Mouse (Mus musculus) liver, embryonic 14.5 days (tissue): Measurements from ENCODE around the gene Acr. TPM values are rescaled to one million over a fixed set of nuclear protein-coding genes. Genes with fewer than 3 reads are reported as not detected.

ENCODE experiments used
- ATAC-seq: fragments of 200-750 bp; cut with Nextera tagmentation; 2 replicates; pipeline ENCODE4 v1.8.0; 2017; ENCODE audit warnings: moderate number of reproducible peaks, mild to moderate bottlenecking, moderate library complexity; ENCODE audit not compliant: insufficient read depth
- DNase-seq, 3 experiments: peaks; one replicate each; pipeline ENCODE4 v3.0.0-alpha.2; 2012 to 2013; ENCODE audit warnings: low read depth in 3 of 3, low spot score in 3 of 3
- H3K27ac ChIP-seq: fragments of 300-500 bp; sonication (generic); 2 replicates; pipeline ENCODE4 v1.5.1; 2014; ENCODE audit warnings: moderate library complexity, mild to moderate bottlenecking, control low read depth, inconsistent platforms
- H3K27me3 ChIP-seq: fragments of 300-500 bp; sonication (generic); 2 replicates; pipeline ENCODE4 v1.6.1; 2014; ENCODE audit warnings: mild to moderate bottlenecking, low read length, moderate library complexity; ENCODE audit not compliant: control insufficient read depth, insufficient read depth
- H3K36me3 ChIP-seq: fragments of 300-500 bp; sonication (generic); replicated peaks from 2 replicates; pipeline ENCODE4 v1.6.1; 2014; ENCODE audit warnings: low read depth; ENCODE audit not compliant: control insufficient read depth, insufficient read depth
- H3K4me1 ChIP-seq, 2 experiments: fragments of 200-500 bp in 1 of 2; fragments of 300-500 bp in 1 of 2; sonication (generic) in 1 of 2; replicated peaks; 2 replicates each; pipeline ENCODE4 v1.6.1; 2012 to 2014; ENCODE audit warnings: antibody characterized with exemption in 1 of 2, inconsistent platforms in 1 of 2, low read length in 1 of 2; ENCODE audit not compliant: control insufficient read depth in 2 of 2, insufficient read depth in 2 of 2
- H3K4me2 ChIP-seq: fragments of 300-500 bp; sonication (generic); 2 replicates; pipeline ENCODE4 v1.6.1; 2014; ENCODE audit warnings: low read depth, mild to moderate bottlenecking, control low read depth, moderate library complexity
- H3K4me3 ChIP-seq, 2 experiments: fragments of 200-500 bp in 1 of 2; fragments of 300-500 bp in 1 of 2; sonication (generic) in 1 of 2; 2 replicates each; pipeline ENCODE4 v1.5.1; 2012 to 2014; ENCODE audit warnings: low read depth in 2 of 2, low read length in 2 of 2, mild to moderate bottlenecking in 2 of 2, control low read depth in 1 of 2, inconsistent platforms in 1 of 2, moderate library complexity in 1 of 2; ENCODE audit not compliant: insufficient read depth in 1 of 2
- H3K9ac ChIP-seq: fragments of 300-500 bp; sonication (generic); replicated peaks from 2 replicates; pipeline ENCODE4 v1.6.1; 2014; ENCODE audit warnings: mild to moderate bottlenecking, control low read depth, moderate library complexity
- H3K9me3 ChIP-seq: fragments of 300-500 bp; sonication (generic); 2 replicates; pipeline ENCODE4 v1.6.1; 2016; ENCODE audit warnings: low read length, mixed read lengths; ENCODE audit not compliant: control insufficient read depth
- CTCF ChIP-seq: IDR thresholded peaks from 2 replicates; pipeline ENCODE4 v1.5.1; 2016; ENCODE audit warnings: antibody characterized with exemption, low read depth, control low read depth
- EP300 ChIP-seq: IDR thresholded peaks from 2 replicates; pipeline ENCODE4 v1.6.1; 2016; ENCODE audit warnings: antibody characterized with exemption, low read depth
- WGBS: fragments of 180-500 bp; shearing (Covaris S2); extraction: QIAGEN DNeasy Blood & Tissue Kit; methylation state at CpG from one replicate; pipeline ENCODE4 v1.1.7; 2014; ENCODE audit not compliant: insufficient replicate concordance; 5-methylcytosine and 5-hydroxymethylcytosine counted together
- polyA plus RNA-seq, 2 experiments: library from polyadenylated mRNA; depleted of rRNA in 1 of 2; stranded (reverse) in 1 of 2; unstranded in 1 of 2; fragments of >200 nt; fragmentation: Nextera tagmentation in 1 of 2; extraction: Ambion mirVana in 1 of 2; gene quantifications; 2 replicates each; pipeline versions ENCODE4 v1.2.1 to v1.2.3; 2012 to 2014

Acr gene
- polyA plus RNA-seq, 2 experiments: 0.04 TPM; not detected in 1

GRCm38 (mm10) chr15:89532924-89533842 is 34.9 kb upstream of the Acr start:
- H3K9ac ChIP-seq: no peak overlapping the region
- H3K4me1 ChIP-seq: no peaks in the 10 kb centered on the region
- no peaks in the 10 kb centered on the region for H3K36me3 ChIP-seq
- H3K4me3 ChIP-seq: no peak overlapping the region
- no peaks in the 10 kb centered on the region for H3K27me3 ChIP-seq
- H3K4me2 ChIP-seq: no peak overlapping the region
- ATAC-seq: no peak
- TF ChIP-seq EP300 (no peak), CTCF (no peak)
- WGBS: 78% methylated on average over 23 of the region's 23 CpGs
- H3K27ac ChIP-seq: no peak overlapping the region
- DNase-seq: no peak
- H3K9me3 ChIP-seq: no peaks in the 10 kb centered on the region

DNA sequence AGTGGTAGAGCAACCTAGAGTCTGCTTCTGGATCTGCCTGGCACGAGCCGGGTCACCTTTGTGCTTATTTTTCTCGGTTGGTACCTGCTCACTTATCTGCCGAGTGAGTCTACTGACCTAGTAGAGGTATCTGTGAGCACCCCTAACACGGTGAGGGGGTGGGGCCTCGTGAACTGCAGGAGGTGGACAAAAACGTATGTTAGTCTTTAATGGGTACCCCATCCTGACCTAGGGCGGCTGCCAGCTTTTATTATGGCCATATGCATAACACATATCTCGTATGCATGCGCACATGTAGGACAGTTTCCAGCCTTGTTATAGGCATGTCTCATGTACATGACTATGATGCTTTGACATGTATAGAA is 34.3 kb upstream of the Acr start:
- Histone ChIP-seq H3K36me3 (no peaks in the 10 kb centered on the region), H3K4me3 (no peak overlapping the region), H3K4me2 (no peak overlapping the region), H3K9ac (no peak overlapping the region), H3K27ac (no peak overlapping the region), H3K27me3 (no peaks in the 10 kb centered on the region), H3K4me1 (no peaks in the 10 kb centered on the region), H3K9me3 (no peaks in the 10 kb centered on the region)
- no peak for ATAC-seq
- no peak for DNase-seq
- 79% methylated on average over 10 of the region's 10 CpGs for WGBS
- TF ChIP-seq EP300: no peak
- no peak for TF ChIP-seq CTCF

DNA sequence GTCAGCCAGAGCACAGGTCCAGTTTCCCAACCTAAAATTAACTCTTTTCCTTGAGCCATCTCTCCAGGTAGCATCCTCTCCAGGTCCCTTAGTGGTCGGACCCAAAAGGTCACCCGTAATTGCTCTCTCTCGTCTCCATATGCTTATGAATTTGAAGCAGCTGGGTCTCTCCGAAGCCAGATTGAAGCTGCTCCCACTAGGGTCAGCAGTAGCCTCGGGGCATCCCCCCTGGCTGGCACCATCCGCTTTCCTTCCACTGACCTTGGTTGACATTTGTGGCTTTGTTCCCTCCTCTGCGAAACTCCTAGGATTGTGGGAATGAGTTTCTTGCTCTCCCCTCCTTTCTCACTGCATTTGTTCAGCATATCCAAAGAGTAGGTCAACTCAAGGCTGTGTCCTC is 24.0 kb upstream of the Acr start:
- no peak for TF ChIP-seq CTCF
- TF ChIP-seq EP300: no peak
- 75% methylated on average over 7 of the region's 7 CpGs for WGBS
- no peaks in the 10 kb centered on the region for H3K9me3 ChIP-seq

DNA sequence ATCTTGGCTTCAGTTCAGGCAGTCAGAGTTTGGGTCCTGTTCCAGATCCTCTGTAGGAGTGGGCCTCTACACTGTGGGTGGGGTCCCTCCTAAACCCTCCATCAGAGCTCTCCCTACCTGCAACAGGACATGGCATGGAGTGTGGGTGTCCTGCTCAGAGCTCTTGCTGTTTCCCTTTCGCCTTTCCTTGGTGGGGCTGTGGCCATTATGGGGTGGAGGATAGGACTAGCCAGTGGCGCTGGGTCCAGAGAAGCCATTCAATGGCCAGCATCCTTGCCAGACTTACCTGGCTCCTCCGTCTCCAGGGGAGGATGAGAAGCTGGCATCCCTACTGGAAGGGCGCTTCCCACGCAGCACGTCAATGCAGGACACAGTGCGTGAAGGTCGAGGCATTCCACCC is 20.8 kb upstream of the Acr start:
- TF ChIP-seq EP300 (no peak), CTCF (no peak)
- H3K4me2 ChIP-seq: no peak overlapping the region
- DNase-seq: no peak
- no peak overlapping the region for H3K4me3 ChIP-seq
- H3K36me3 ChIP-seq: no peaks in the 10 kb centered on the region
- H3K27me3 ChIP-seq: no peaks in the 10 kb centered on the region
- no peaks in the 10 kb centered on the region for H3K9me3 ChIP-seq
- no peak for ATAC-seq
- 62% methylated on average over 8 of the region's 8 CpGs for WGBS
- no peaks in the 10 kb centered on the region for H3K4me1 ChIP-seq
- H3K27ac ChIP-seq: no peak overlapping the region
- H3K9ac ChIP-seq: no peak overlapping the region

More for the DNA sequence above, 24.0 kb upstream of the Acr start:
- Histone ChIP-seq H3K9ac (no peak overlapping the region), H3K27ac (no peak overlapping the region), H3K4me2 (no peak overlapping the region), H3K36me3 (no peaks in the 10 kb centered on the region), H3K4me1 (no peaks in the 10 kb centered on the region), H3K27me3 (no peaks in the 10 kb centered on the region), H3K4me3 (no peak overlapping the region)
- ATAC-seq (no peak), DNase-seq (no peak)

- Histone ChIP-seq H3K4me1 (no peaks in the 10 kb centered on the region), H3K27me3 (no peaks in the 10 kb centered on the region), H3K36me3 (no peaks in the 10 kb centered on the region), H3K4me3 (no peak overlapping the region; a peak in 1 of 4 replicates), H3K9ac (no peak overlapping the region), H3K4me2 (no peak overlapping the region), H3K9me3 (no peaks in the 10 kb centered on the region), H3K27ac (no peak overlapping the region)
- TF ChIP-seq CTCF (no peak), EP300 (no peak)
- DNase-seq (no peak), ATAC-seq (no peak)
- WGBS: 81% methylated on average over 58 of the region's 58 CpGs
These were observed 20.1 kb upstream of the Acr start for GRCm38 (mm10) chr15:89547824-89548601.
